Mouse (Mus musculus) ES-Bruce4 (cell line): ENCODE measurements at regions not wholly inside any gene's neighbourhood (a gene's known extent, or its start where the extent isn't known, plus 50 kb on each side); places are given as distances from the start of the nearest gene placed in this dataset.

Experiments
- CTCF ChIP-seq: IDR thresholded peaks from one replicate; pipeline ENCODE4 v1.8.1; 2011; ENCODE audit warnings: low read depth, low read length
- POLR2A ChIP-seq: IDR thresholded peaks from one replicate; pipeline ENCODE4 v1.8.1; 2011; ENCODE audit warnings: low read length; ENCODE audit not compliant: insufficient read depth

- TF ChIP-seq CTCF: no peak
- TF ChIP-seq POLR2A: no peak
Measured at GRCm38 (mm10) chr12:27417387-27418009, 75.1 kb upstream of the Sox11 start.
